Mouse (Mus musculus): ENCODE measurements around the gene Actr3.

The Actr3 gene

GRCm38 (mm10) chr1:125351416-125352037 is 84.0 kb downstream of the Actr3 start:
- DNase-seq (ENCODE audit: low read depth, low spot score), result no peak

GRCm38 (mm10) chr1:125350843-125351242 is 84.7 kb downstream of the Actr3 start:
- no peak for DNase-seq (ENCODE audit: low read depth, low spot score)

- DNase-seq (ENCODE audit: low read depth, low spot score), result no peak
Observed at GRCm38 (mm10) chr1:125345854-125346253, 89.7 kb downstream of the Actr3 start.

GRCm38 (mm10) chr1:125345448-125345847 is 90.1 kb downstream of the Actr3 start:
- no peak for DNase-seq (ENCODE audit: low read depth, low spot score)

GRCm38 (mm10) chr1:125343105-125343504 is 92.4 kb downstream of the Actr3 start:
- DNase-seq (ENCODE audit: low read depth, low spot score), result no peak

All from ZHBTc4 (cell line).